Mouse (Mus musculus) cerebellum, adult 2 months (tissue): ENCODE measurements around the gene Sat2.

ENCODE experiments used
- CTCF ChIP-seq: fragments of 200-500 bp; IDR thresholded peaks from 2 replicates; pipeline ENCODE4 v1.5.1; 2011; ENCODE audit warnings: low read depth, mild to moderate bottlenecking, control low read depth, low read length, moderate library complexity, borderline replicate concordance; ENCODE audit not compliant: insufficient read depth
- POLR2A ChIP-seq: fragments of 200-500 bp; IDR thresholded peaks from 2 replicates; pipeline ENCODE4 v1.6.1; 2011; ENCODE audit warnings: low read length, control low read depth, borderline replicate concordance; ENCODE audit not compliant: insufficient read depth

DNA sequence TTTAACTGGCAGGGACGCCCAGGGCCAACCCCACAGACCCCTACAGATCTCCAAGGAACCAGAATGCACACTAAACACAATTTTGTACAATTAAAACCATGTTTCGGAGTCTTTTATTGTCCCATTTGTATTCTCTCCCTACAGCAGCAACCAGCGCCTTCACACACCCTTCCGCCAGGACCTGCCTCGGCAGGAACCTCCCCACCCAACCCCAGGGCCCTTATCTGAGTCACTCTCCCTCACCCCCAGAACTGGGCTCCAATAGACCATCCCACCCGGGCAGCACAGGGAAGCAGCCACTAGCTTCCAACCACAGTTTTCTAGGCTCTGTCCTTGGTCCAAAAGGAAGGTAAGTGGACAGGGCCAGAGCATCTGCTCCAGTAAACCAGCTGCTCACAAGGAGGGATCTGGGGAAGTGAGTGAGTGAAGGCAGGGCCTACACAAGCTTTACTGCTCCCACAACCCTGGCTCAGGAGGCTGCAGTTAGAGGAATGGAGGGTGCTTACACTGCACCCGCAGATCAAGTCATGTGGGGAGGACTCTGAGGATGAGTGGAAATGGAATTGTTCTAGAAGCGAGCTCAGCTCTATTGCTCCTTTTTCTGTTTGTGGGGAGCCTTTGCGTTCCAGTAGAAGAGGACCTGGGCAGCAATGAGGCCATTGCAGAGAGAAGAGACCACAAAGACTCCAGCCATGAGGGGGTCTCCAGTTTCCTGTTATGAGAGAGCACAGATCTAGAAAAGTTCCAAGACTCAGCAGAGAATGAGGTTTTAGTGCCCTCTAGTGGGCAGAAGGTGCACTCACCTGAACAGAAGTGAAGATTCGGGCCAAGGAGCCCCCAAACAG lies 35.0 kb downstream of the Sat2 start:
- TF ChIP-seq POLR2A (no peak), CTCF (peak; percentile 74)
